Mouse (Mus musculus) adrenal gland, adult 8-10 months (tissue): ENCODE data around the gene Mast4. TPM values are rescaled to one million over a fixed set of nuclear protein-coding genes. Genes with fewer than 3 reads are reported as not detected.

Source experiments
- DNase-seq: peaks from one replicate; pipeline ENCODE4 v3.0.0; 2022
- total RNA-seq, 4 experiments: library from RNA; stranded (reverse); gene quantifications; 2 replicates each; pipeline ENCODE4 v1.2.4; 2022

Gene Mast4
- total RNA-seq, 4 experiments from 2014 or later, result 81.3 to 212 (median 118) TPM

- DNase-seq, result no peak
Measured at GRCm38 (mm10) chr13:103119728-103120127, 214.6 kb downstream of the Mast4 start.

GRCm38 (mm10) chr13:103115116-103115515 is 219.2 kb downstream of the Mast4 start:
- DNase-seq, result no peak

- no peak for DNase-seq
Measured at GRCm38 (mm10) chr13:103114274-103114673, 220.0 kb downstream of the Mast4 start.

GRCm38 (mm10) chr13:103109872-103110271 is 224.4 kb downstream of the Mast4 start:
- peak; percentile 71 for DNase-seq

GRCm38 (mm10) chr13:103107362-103107761 is 226.9 kb downstream of the Mast4 start:
- DNase-seq, result no peak

- DNase-seq, result no peak
Measured at GRCm38 (mm10) chr13:103102598-103102997, 231.7 kb downstream of the Mast4 start.

GRCm38 (mm10) chr13:103096346-103097150 is 237.7 kb downstream of the Mast4 start:
- DNase-seq, result no peak

GRCm38 (mm10) chr13:103095491-103095890 is 238.8 kb downstream of the Mast4 start:
- no peak for DNase-seq

- no peak for DNase-seq
Measured at GRCm38 (mm10) chr13:103094595-103094994, 239.7 kb downstream of the Mast4 start.

- DNase-seq, result no peak
Measured at GRCm38 (mm10) chr13:103093713-103094112, 240.6 kb downstream of the Mast4 start.

- DNase-seq, result no peak
Measured at GRCm38 (mm10) chr13:103085540-103086121, 248.7 kb downstream of the Mast4 start.

- DNase-seq, result no peak
Measured at GRCm38 (mm10) chr13:103082891-103083290, 251.4 kb downstream of the Mast4 start.

- DNase-seq, result no peak
Measured at GRCm38 (mm10) chr13:103079806-103080205, 254.5 kb downstream of the Mast4 start.

GRCm38 (mm10) chr13:103078815-103079214 is 255.5 kb downstream of the Mast4 start:
- no peak for DNase-seq

GRCm38 (mm10) chr13:103073461-103073860 is 260.8 kb downstream of the Mast4 start:
- DNase-seq, result peak; percentile 19

GRCm38 (mm10) chr13:103071783-103072182 is 262.5 kb downstream of the Mast4 start:
- no peak for DNase-seq

- DNase-seq, result no peak
Measured at GRCm38 (mm10) chr13:103067581-103068166, 266.6 kb downstream of the Mast4 start.

- DNase-seq, result no peak
Measured at GRCm38 (mm10) chr13:103065437-103065836, 268.9 kb downstream of the Mast4 start.

- DNase-seq, result no peak
Measured at GRCm38 (mm10) chr13:103061680-103062079, 272.6 kb downstream of the Mast4 start.

GRCm38 (mm10) chr13:103059995-103060652 is 274.2 kb downstream of the Mast4 start:
- no peak for DNase-seq

GRCm38 (mm10) chr13:103056451-103056850 is 277.8 kb downstream of the Mast4 start:
- no peak for DNase-seq

- no peak for DNase-seq
Measured at GRCm38 (mm10) chr13:103052661-103053060, 281.6 kb downstream of the Mast4 start.

GRCm38 (mm10) chr13:103048954-103049353 is 285.3 kb downstream of the Mast4 start:
- no peak for DNase-seq
